Mouse (Mus musculus): ENCODE data around the gene Gm7544. TPM values are rescaled to one million over a fixed set of nuclear protein-coding genes. Genes with fewer than 3 reads are reported as not detected.

The Gm7544 gene
- not detected for polyA plus RNA-seq (2014; fragmentation: Illumina TruSeq; extraction: RNeasy Lipid Tissue Mini Kit (QIAGEN cat#74804); ENCODE audit: low read depth, low replicate concordance)

DNA sequence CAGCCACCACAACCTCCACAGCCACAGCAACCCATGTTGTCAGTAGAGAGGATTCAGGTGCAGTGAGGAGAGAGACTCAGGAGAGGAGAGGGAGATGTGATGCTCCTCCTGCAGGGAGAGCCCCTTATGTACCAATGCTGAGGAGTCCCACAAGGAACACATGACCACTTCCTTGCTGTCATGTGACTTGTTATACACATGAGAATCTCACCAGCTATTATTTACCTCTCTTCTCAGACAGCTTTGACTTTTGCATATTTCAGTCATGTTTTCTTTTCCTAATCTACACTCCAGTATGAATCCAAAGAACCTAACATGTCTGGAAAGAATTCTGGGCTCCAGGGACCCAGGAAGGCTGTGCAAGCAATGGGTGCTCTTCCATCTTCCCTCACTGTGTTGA is at the start of gene Gm7544:
Gm7544 (minus strand) TSS at position 101 of the 400 bp plus-strand sequence.

GRCm38 (mm10) chr1:83000306-83000705 is 44.5 kb upstream of the Gm7544 start, which contains the start of gene Gm47959:
Gene Gm47959, plus strand, starts transcription at chr1:83000548.

GRCm38 (mm10) chr1:82959870-82960385 is 4.1 kb upstream of the Gm7544 start, which contains the start of gene Gm47955:
Gene Gm47955, plus strand, starts transcription at chr1:82960286.

GRCm38 (mm10) chr1:82943295-82943694 is 12.5 kb downstream of the Gm7544 start, which contains the start of gene A030003K21Rik:
Gene A030003K21Rik, minus strand, starts transcription at chr1:82943388.

DNA sequence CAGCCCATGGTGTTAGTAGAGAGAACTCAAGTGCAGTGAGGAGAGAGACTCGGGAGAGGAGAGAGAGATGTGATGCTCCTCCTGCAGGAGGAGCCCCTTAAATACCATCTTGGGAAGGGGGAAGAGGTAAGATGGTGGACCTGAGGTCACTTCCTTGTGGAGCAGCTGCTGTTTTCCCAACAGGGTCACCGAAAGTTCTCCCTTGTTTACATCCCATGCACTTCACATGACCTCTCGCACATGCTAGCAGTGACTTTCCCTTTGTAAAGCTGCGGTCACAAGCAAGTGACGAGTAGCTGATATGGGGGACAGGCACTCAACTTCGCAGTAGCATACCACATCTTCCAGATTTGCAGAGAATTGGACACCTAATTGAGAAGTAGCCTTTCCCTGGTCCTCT is 24.5 kb downstream of the Gm7544 start, which contains the start of gene Gm6217:
Gm6217 (minus strand) TSS at position 74 of the 400 bp plus-strand sequence.

DNA sequence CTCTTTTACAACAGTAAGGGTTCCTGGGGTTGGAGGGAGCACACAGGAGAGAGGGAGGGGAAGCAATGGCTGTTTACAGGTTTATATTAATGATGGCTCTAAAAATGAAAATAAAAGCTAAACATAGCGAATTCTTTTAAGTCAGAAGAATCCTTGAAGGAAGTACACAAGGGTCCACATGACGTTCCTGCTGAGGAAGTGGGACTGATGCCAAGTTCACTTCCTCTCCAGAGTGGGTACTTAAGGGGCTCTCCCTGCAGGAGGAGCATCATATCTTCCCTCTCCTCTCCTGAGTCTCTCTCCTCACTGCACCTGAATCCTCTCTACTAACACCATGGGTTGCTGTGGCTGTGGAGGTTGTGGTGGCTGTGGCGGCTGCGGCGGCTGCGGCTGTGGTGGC is 31.2 kb downstream of the Gm7544 start, which contains the start of gene A030014E15Rik:
A030014E15Rik (plus strand) TSS at position 268 of the 400 bp plus-strand sequence.

DNA sequence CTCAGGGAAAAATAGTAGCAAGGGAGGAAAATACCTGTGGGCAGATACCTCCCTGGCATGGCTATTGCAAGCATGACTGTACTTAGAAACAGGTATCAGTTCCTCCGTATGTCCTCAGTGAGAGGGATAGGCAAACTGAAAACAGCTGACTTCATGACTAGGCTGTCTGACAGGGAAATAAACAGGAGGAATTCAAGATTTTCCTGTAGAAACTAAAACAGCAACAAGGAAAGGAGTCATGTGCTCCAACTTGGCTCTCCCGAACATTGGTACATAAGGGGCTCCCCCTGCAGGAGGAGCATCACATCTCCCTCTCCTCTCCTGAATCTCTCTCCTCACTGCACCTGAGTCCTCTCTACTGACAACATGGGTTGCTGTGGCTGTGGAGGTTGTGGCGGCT is 42.8 kb downstream of the Gm7544 start, which contains the start of gene A030005L19Rik:
A030005L19Rik (plus strand) TSS at position 301 of the 400 bp plus-strand sequence.

Other genes starting within 250 kb of the Gm7544 start
- 89.7 TPM for gene Mff, start 231.1 kb downstream of the Gm7544 start, polyA plus RNA-seq (2014; fragmentation: Illumina TruSeq; extraction: RNeasy Lipid Tissue Mini Kit (QIAGEN cat#74804); ENCODE audit: low read depth, low replicate concordance)
- not detected for gene Tm4sf20, start 187.6 kb downstream of the Gm7544 start, polyA plus RNA-seq (2014; fragmentation: Illumina TruSeq; extraction: RNeasy Lipid Tissue Mini Kit (QIAGEN cat#74804); ENCODE audit: low read depth, low replicate concordance)
- gene Gm47791, start 184.8 kb downstream of the Gm7544 start, polyA plus RNA-seq (2014; fragmentation: Illumina TruSeq; extraction: RNeasy Lipid Tissue Mini Kit (QIAGEN cat#74804); ENCODE audit: low read depth, low replicate concordance) = not detected
- 18.7 TPM for gene Agfg1, start 116.5 kb downstream of the Gm7544 start, polyA plus RNA-seq (2014; fragmentation: Illumina TruSeq; extraction: RNeasy Lipid Tissue Mini Kit (QIAGEN cat#74804); ENCODE audit: low read depth, low replicate concordance)
- not detected for gene A030005L19Rik, start 42.7 kb downstream of the Gm7544 start, polyA plus RNA-seq (2014; fragmentation: Illumina TruSeq; extraction: RNeasy Lipid Tissue Mini Kit (QIAGEN cat#74804); ENCODE audit: low read depth, low replicate concordance)
- not detected for gene A030014E15Rik, start 31.1 kb downstream of the Gm7544 start, polyA plus RNA-seq (2014; fragmentation: Illumina TruSeq; extraction: RNeasy Lipid Tissue Mini Kit (QIAGEN cat#74804); ENCODE audit: low read depth, low replicate concordance)
- gene Gm6217, start 24.6 kb downstream of the Gm7544 start, polyA plus RNA-seq (2014; fragmentation: Illumina TruSeq; extraction: RNeasy Lipid Tissue Mini Kit (QIAGEN cat#74804); ENCODE audit: low read depth, low replicate concordance) = not detected
- gene A030003K21Rik, start 12.6 kb downstream of the Gm7544 start, polyA plus RNA-seq (2014; fragmentation: Illumina TruSeq; extraction: RNeasy Lipid Tissue Mini Kit (QIAGEN cat#74804); ENCODE audit: low read depth, low replicate concordance) = not detected
- not detected for gene Gm47955, start 4.3 kb upstream of the Gm7544 start, polyA plus RNA-seq (2014; fragmentation: Illumina TruSeq; extraction: RNeasy Lipid Tissue Mini Kit (QIAGEN cat#74804); ENCODE audit: low read depth, low replicate concordance)
- not detected for gene Gm47959, start 44.5 kb upstream of the Gm7544 start, polyA plus RNA-seq (2014; fragmentation: Illumina TruSeq; extraction: RNeasy Lipid Tissue Mini Kit (QIAGEN cat#74804); ENCODE audit: low read depth, low replicate concordance)
- gene Slc19a3, start 82.4 kb upstream of the Gm7544 start, polyA plus RNA-seq (2014; fragmentation: Illumina TruSeq; extraction: RNeasy Lipid Tissue Mini Kit (QIAGEN cat#74804); ENCODE audit: low read depth, low replicate concordance) = not detected
- gene Krtap28-10, start 86.5 kb upstream of the Gm7544 start, polyA plus RNA-seq (2014; fragmentation: Illumina TruSeq; extraction: RNeasy Lipid Tissue Mini Kit (QIAGEN cat#74804); ENCODE audit: low read depth, low replicate concordance) = not detected
- gene Gm47969, start 88.9 kb upstream of the Gm7544 start, polyA plus RNA-seq (2014; fragmentation: Illumina TruSeq; extraction: RNeasy Lipid Tissue Mini Kit (QIAGEN cat#74804); ENCODE audit: low read depth, low replicate concordance) = not detected
- not detected for gene A030005K14Rik, start 103.4 kb upstream of the Gm7544 start, polyA plus RNA-seq (2014; fragmentation: Illumina TruSeq; extraction: RNeasy Lipid Tissue Mini Kit (QIAGEN cat#74804); ENCODE audit: low read depth, low replicate concordance)
- gene Krtap28-13, start 104.9 kb upstream of the Gm7544 start, polyA plus RNA-seq (2014; fragmentation: Illumina TruSeq; extraction: RNeasy Lipid Tissue Mini Kit (QIAGEN cat#74804); ENCODE audit: low read depth, low replicate concordance) = not detected
- gene Ccl20, start 160.8 kb upstream of the Gm7544 start, polyA plus RNA-seq (2014; fragmentation: Illumina TruSeq; extraction: RNeasy Lipid Tissue Mini Kit (QIAGEN cat#74804); ENCODE audit: low read depth, low replicate concordance) = not detected
- gene Daw1, start 203.7 kb upstream of the Gm7544 start, polyA plus RNA-seq (2014; fragmentation: Illumina TruSeq; extraction: RNeasy Lipid Tissue Mini Kit (QIAGEN cat#74804); ENCODE audit: low read depth, low replicate concordance) = not detected